Mouse (Mus musculus) bone marrow macrophage, adult 2 months (primary cell): ENCODE results near the gene Fam169b. TPM values are rescaled to one million over a fixed set of nuclear protein-coding genes. Genes with fewer than 3 reads are reported as not detected.

Experiments used
- H3K27ac ChIP-seq: 2 replicates; pipeline ENCODE4 v1.5.1; 2012; ENCODE audit warnings: low read depth, low read length; ENCODE audit not compliant: insufficient read depth
- H3K4me1 ChIP-seq: 2 replicates; pipeline ENCODE4 v1.6.1; 2012; ENCODE audit warnings: low read length; ENCODE audit not compliant: control insufficient read depth, insufficient read depth
- H3K4me3 ChIP-seq: 2 replicates; pipeline ENCODE4 v1.5.1; 2012; ENCODE audit warnings: mild to moderate bottlenecking, low read length, moderate library complexity; ENCODE audit not compliant: insufficient read depth
- CTCF ChIP-seq: IDR thresholded peaks from 2 replicates; pipeline ENCODE4 v1.5.1; 2012; ENCODE audit warnings: low read depth, mild to moderate bottlenecking, low read length, moderate library complexity
- POLR2A ChIP-seq: IDR thresholded peaks from 2 replicates; pipeline ENCODE4 v1.6.1; 2012; ENCODE audit warnings: mild to moderate bottlenecking, low read depth, low read length, borderline replicate concordance
- polyA plus RNA-seq: library from polyadenylated mRNA; stranded (reverse); fragments of >200 nt; gene quantifications from 2 replicates; pipeline ENCODE4 v1.2.4, GENCODE M21; 2012; ENCODE audit not compliant: missing spikeins, insufficient read depth, insufficient read length

Gene Fam169b
- polyA plus RNA-seq, 1 experiment, result not detected

- TF ChIP-seq POLR2A, result no peak
- no peak for TF ChIP-seq CTCF
Observed at GRCm38 (mm10) chr7:68314286-68314685, 40.6 kb downstream of the Fam169b start.

DNA sequence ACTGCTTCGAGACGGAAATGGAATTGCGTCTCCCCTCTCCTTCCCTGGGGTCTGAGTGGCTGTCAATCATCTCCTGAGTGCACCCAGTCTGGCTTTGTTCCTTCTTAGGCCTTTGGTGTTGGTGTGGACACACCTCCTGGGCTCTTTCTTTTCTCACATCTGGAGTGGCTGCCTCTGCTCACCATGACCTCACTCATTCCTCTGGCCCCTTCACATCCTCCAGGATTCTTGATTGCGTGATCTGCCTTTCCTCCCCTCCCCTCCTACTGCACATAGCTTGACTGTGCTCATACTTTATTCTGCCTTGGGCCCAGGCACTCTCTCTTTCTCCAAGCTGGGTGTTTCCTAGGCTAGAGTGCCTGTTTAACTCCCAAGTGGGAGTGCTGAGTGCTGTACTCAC, 41.4 kb downstream of the Fam169b start:
- Histone ChIP-seq H3K4me3 (no peak overlapping the region), H3K4me1 (no peaks in the 10 kb centered on the region), H3K27ac (no peak overlapping the region)
- TF ChIP-seq POLR2A (no peak), CTCF (no peak)

More at GRCm38 (mm10) chr7:68314286-68314685, 40.6 kb downstream of the Fam169b start:
- Histone ChIP-seq H3K4me3 (no peak overlapping the region), H3K27ac (no peak overlapping the region), H3K4me1 (no peaks in the 10 kb centered on the region)

GRCm38 (mm10) chr7:68318006-68318788, 44.6 kb downstream of the Fam169b start:
- TF ChIP-seq POLR2A (no peak), CTCF (no peak)
- Histone ChIP-seq H3K4me1 (no peaks in the 10 kb centered on the region), H3K27ac (no peak overlapping the region), H3K4me3 (no peak overlapping the region)

DNA sequence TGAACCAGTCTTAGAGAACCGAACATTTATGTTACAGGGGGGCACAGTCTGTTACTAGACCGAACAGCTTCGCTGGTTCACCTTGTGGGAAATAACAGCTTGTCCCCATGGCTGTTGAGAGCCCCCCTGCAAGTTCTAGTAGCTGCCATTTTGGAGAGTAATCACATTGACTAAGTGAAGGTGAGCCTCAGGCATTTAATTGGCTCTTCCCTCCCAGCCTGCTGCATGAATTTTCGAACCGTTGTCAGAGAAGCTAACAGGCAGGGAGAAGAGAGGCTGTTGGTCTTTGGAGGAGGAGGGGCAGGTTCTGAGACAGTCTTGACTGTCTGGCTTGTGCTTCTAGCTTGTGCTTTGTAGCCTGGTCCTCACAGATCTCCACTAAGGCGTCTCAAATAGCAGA, 45.3 kb downstream of the Fam169b start:
- TF ChIP-seq CTCF, result no peak
- Histone ChIP-seq H3K27ac (no peak overlapping the region), H3K4me3 (no peak overlapping the region), H3K4me1 (no peaks in the 10 kb centered on the region)

DNA sequence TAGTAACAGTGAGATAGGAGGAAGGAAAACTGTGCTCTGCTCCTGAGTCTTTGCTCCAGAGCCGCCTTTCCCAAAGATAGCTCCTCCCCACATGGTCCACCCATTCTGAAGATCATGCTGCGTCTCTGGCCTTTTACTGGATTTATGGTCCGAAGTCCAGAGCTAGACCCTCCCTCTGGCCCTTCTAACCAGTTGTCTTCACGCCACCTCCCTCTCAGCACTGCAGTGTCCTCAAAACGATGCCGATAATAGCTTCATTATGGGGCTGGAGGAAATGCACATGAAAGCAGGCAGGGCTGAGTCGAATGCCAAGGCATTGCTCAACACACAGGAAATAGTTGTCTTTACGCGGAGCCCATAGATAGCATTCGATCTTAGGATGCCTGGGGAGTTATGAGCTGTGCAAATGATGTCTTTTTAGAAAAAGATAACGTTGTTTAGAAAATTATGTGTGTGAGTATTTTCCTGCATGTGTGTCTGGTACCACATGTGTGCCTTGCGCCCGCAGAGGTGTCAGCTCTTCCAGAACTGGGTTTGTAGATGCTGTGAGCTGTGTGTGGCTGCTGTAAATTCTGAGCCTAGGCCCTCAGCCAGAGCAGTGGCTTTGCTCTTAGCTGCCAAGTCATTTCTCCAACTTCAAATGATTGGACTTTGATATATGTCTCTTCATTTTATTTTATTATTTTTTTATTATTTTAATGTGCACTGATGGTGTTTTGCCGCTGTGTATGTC, 46.6 kb downstream of the Fam169b start:
- no peaks in the 10 kb centered on the region for H3K4me1 ChIP-seq
- no peak overlapping the region for H3K27ac ChIP-seq
- H3K4me3 ChIP-seq, result no peak overlapping the region
- TF ChIP-seq POLR2A (no peak), CTCF (no peak)

DNA sequence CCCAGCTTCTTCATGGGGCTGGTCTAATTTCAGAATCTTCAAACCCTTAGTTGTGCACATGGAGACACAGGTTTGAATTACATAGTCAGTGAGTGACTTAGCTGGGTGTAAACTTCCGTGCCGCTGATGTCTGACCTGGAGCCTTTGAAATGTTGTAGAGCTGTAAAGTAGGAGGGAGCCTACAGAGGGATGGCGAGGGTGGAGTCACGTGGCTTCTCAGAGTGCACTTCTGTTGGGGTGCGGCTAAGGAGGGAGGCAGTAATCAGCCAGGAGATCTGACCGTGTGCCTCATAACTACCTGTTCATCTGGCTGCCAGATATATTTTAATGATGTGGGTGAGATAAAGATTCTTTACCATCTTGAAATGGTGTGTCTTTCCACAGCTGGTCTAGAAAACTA, 49.4 kb downstream of the Fam169b start:
- no peaks in the 10 kb centered on the region for H3K4me1 ChIP-seq
- H3K27ac ChIP-seq, result no peak overlapping the region
- TF ChIP-seq CTCF, result no peak
- TF ChIP-seq POLR2A, result no peak
- H3K4me3 ChIP-seq, result no peak overlapping the region

DNA sequence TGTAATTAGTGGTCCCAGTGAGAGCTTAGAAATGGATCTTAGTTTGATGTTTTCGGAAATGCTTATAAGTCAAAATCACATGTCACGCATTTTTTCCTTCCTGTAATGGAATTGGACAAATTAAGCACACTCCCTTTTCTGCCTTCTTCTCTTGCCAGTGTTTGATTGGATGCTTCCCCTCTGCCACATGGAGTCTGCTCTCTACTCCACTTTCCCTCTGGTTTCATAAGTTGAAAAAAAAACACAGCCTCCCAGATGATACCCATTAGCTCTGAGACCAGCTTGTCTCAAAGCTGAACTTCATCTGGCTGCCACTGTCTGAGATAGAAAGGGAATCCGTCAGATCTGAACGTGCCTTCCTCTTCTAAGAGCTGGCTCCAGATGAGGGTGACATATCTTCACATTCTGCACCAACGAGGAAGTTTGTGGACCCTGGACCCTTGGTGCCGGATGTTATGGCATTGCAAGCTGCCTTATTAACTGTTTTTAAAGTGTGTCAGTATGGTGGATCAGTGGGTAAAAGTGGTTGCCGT, 52.6 kb downstream of the Fam169b start:
- Histone ChIP-seq H3K27ac (no peak overlapping the region), H3K4me3 (no peak overlapping the region), H3K4me1 (no peaks in the 10 kb centered on the region)
- TF ChIP-seq POLR2A (no peak), CTCF (no peak)

DNA sequence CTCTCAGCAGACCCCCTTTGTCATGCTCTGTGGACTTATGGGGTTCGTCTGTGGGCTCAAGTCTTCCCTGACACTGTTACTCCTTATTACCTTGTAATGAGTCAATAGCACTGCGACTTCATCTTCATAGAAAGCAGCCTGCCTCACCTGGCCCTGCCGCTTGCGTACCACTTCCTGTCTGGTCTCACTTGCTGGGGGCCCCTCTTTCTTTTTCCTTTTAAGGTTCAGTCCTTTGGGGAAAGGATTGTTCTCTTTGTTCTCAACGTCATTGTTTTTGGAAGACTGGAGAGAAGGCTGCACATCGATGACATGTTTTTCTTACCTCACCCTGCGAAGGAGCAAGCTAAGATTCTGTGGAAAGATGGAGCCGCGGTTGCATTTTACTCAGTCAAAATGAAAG, 55.4 kb downstream of the Fam169b start:
- Histone ChIP-seq H3K4me3 (no peak overlapping the region), H3K27ac (no peak overlapping the region), H3K4me1 (no peaks in the 10 kb centered on the region)
- no peak for TF ChIP-seq POLR2A
- TF ChIP-seq CTCF, result no peak

DNA sequence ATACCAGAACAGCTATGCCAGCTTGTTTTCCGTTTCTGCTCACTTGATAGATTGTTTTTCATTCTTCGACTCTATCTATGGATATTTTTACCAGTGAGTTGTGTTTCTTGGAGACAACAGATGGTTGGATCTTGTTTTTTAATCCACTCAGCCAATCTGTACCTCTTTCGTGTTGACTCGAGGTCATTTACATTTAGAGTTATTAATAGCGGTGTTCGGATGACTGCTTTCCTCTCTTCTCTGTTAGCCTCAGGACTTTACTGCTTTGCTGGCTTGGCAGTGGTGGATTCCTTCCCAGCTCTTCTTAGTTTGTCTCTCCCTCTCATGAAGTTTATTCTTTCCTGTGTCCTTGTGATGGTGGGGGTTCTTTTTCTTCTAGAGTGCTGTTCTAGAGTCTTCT, 59.2 kb downstream of the Fam169b start:
- no peak overlapping the region for H3K4me3 ChIP-seq
- no peak overlapping the region for H3K27ac ChIP-seq
- TF ChIP-seq POLR2A (no peak), CTCF (no peak)
- H3K4me1 ChIP-seq, result no peaks in the 10 kb centered on the region
